Mouse (Mus musculus) NIH3T3 (cell line): Measurements from ENCODE around the gene Fmo5.

Experiments used
- DNase-seq: peaks from one replicate; pipeline ENCODE4 v3.0.0-alpha.2; 2012; ENCODE audit warnings: low read depth

The Fmo5 gene

DNA sequence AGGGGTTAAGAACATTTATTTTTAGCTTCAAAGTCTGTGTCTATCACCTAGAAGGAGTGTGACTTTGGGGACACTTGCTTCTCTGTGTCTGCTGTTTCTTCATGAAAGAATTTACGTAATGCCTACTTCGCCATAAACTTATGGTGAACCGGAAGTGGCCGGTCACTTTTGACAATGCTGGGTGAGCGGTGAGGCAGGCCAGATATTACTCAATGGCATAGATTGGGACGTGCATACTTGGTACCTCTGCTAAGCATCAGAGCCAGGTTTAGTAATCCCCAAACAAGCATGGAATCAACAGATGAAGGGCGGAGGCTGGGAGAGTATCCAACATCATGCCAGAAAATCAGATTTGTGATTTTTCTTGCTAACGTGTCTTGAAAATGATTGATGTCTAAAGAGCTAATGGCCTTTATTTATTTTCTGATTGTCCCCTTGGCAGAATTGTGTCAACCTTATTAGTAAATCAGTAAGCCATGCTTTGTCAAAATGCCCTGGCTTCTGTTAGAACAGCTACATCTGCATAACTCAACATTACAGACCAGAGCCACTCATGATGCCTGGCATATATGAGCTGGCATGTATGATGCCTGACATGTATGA, 2.8 kb downstream of the Fmo5 start:
- no peak for DNase-seq

DNA sequence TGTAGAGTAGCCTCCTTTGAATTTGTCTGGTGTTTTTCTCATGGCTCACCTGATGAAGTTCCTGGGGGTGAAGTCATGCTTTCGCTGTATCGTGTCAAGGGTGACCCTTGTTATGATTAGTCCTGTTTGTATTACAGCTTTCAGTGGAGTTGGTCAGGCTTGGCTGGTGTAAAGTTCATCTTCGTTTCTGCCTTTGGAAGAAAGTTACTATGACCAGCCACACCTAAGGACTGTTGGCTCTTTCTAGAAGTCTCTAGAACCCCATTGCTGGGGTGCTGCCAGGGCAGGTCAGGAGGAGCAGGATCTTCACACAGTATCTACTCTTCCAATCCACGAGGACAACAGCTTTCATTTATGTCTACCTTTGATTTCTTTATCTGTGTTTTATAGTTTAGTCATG, 4.9 kb downstream of the Fmo5 start:
- DNase-seq: no peak

DNA sequence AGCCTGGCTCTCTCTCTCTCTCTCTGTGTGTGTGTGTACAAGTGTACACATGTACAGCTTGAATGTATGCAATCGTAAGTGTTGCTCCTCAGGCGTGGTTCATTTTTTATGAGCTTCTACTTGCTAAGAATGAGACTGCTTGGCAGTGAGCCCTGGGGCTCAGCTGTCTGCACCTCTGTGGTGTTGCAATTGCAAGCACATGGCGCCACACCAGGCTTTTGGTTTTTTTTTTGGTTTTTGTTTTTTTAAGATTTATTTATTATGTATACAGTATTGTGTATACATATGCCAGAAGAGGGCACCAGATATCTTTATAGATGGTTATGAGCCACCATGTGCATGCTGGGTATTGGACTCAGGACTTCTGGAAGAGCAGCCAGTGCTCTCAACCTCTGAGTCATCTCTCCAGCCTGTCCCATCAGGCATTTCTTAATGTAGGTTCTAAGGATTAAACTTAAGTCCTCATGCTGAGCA, 5.7 kb downstream of the Fmo5 start:
- peak; percentile 97 for DNase-seq

DNA sequence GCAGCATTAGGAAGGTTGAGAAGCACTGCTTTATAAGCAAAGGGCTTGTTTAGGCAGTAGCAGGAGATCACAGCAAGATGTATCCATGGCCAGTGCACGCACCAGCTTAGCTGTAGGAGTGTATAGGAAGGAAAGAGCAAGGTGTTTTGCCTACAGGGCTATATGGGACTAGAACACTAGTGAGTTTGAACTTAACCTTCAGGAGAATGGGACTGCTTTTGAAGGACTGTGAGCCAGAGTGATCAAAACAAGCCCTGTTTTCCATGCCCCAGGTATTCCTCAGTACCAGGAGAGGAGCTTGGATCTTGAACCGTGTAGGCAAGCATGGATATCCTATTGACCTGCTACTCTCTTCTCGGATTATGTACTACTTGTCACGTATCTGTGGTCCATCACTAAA, 12.8 kb downstream of the Fmo5 start:
- DNase-seq: no peak

DNA sequence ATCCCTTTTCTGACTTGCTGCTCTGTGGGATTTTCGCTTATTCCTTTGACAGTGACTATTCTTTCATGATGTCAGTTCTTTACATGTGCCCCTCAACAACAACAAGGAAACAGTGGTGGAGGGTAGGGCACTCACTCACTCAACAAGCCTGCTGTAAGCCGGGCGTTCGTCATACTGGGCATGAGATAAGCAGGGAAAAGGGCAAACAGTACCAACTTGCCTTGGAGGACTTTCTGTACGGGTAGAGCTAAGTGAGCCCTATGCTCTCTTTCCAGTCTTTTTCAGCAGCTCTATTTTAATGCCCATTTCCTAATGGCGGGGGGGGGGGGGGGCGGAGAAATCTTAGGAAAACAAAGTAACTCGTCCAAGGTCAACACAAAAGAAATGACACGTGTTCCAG, 13.4 kb downstream of the Fmo5 start:
- DNase-seq: no peak

DNA sequence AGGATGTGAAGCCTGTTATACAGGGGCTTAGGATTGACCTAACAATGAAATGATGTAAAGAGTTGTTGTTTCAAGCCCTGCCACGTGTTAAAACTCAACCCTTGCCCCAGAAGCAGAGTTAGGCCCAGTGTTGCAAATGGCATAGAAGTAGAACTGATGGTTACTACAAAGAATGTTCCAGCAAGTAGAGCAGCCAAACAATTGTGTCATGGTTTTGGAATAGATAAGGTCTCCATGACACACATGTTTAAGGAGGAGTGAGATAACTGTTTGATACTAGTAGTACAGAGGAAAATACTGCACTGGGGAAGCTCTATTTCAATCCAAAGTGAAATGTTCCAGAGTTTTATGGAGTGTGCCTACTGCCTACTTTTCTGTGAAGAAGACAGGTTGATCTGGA, 19.9 kb downstream of the Fmo5 start:
- DNase-seq: no peak

DNA sequence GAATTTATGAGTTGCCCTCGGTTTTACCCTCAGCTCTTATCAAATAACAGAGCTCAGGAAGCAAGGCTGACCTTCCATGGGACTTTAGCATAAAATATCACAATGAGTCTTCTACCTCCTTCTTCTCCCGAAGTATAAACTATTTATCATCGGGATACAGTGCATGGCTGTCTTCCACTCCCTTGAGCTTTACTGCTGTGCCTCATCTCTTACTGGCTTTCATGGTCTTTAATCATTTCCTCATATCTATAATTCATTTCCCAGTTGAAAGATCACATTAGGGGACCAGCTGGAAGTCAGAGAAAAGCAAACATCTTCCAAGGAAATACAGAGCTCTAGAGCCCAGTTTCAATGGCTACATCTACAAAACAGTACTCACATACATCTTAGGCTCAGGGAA, 20.4 kb downstream of the Fmo5 start:
- DNase-seq: no peak

DNA sequence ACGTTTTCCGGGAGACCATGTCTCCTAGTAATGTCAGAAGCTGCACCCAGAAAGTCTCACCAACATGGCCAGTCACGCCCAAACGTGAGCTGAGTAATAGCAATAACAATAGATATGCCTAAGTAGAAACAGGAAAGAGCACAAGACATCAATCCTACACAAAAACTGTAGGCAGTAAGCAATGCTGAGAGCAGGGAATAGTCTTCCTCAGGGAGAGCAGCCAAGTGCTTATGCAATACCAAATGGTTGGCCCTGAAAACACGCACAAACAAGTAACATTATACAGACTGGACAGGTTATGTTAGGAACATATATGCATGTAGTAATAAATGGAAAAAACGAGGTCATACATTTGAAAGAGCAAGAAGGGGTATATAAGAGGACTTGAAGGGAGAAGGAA, 20.9 kb downstream of the Fmo5 start:
- no peak for DNase-seq

DNA sequence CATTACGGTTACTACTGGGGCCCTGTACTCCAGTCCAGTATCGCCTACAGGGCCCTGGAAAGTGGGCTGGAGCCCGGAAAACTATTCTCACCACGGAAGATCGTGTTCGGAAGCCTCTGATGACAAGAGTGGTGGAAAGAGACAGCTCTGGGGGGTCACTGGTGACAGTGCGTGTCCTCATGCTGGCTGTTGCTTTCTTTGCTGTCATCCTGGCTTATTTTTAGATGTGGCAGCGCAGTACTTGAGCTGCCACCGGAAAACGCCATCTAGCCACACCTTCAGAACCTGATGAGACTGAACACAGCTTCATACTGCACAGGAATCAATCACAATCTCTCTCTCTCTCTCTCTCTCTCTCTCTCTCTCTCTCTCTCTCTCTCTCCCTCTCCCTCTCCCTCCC, 23.0 kb downstream of the Fmo5 start:
- DNase-seq: no peak

DNA sequence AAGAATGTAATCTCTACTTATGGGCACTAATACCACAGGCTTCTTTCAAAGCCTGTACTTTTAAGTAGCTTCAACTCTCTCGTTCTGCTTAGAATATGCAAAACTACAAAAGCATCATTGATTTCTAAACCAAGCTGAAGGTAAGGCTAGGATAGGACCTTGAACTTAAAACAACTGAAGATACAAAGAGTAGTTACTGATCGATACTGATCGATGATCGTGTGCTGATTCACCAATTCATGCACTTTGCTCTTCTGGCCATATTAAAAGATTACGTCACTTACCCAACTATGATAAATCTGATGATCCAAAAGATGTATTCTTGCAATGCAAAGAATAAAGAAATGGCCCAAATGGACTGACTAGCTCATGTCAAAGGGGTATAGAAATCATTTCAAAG, 25.2 kb downstream of the Fmo5 start:
- DNase-seq: no peak

DNA sequence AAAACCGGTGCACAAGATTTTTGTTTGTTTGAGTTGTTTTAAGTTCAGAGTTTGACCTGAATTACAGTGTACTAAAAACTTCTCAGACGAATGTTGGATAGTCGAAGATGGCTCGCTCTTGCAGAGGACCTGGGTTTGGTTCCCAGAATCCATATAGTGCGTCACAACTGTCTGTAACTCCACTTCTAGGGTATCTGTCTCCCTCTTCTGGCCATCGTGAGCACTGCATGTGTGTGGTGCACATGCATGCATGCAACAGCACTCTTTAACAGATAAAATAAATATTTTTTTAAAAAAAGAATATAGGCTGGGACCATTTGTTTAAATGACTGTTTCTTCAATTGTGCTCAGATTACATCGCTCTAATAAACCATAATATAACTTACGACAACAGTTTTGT, 26.3 kb downstream of the Fmo5 start:
- peak; percentile 58 for DNase-seq

DNA sequence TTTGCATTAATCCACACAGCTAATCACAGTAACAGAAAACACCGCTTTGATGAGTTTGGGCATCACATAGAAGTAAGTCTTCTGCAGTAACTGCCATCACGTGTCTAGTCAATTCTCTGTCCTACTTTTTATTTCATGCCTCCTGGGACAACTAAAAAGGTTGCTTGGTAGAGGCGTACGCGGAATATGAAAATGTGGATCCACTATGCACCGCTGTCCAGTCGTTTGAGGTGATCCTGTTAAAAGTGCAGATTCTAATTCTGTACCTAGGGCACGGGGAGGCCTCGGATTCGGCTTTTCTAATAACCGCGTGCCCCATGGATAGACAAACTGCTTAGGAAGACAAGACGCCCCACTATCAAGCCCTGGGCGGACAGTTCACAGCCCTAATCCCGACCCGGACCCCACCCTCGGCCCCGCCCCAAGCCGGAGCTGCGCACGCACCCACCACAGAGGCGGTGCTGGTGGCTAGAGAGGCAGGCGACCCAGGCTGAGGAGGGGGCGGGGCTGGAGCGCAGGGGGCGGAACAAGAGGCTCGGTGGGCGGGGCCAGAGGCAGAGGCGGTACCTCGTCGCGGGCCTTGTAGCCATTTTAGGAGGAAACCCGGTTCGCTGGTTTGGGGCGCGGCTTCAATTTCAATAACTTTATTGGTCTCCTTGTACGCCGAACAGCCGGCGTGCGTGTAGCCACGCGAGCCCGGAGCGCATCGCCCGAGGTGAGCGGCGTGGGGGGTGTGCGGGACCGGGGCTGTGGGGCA, 29.2 kb downstream of the Fmo5 start, which contains the start of gene Prkab2:
Prkab2 (plus strand) TSS at position 539 of the 757 bp plus-strand sequence.
- peak; percentile 99 for DNase-seq

DNA sequence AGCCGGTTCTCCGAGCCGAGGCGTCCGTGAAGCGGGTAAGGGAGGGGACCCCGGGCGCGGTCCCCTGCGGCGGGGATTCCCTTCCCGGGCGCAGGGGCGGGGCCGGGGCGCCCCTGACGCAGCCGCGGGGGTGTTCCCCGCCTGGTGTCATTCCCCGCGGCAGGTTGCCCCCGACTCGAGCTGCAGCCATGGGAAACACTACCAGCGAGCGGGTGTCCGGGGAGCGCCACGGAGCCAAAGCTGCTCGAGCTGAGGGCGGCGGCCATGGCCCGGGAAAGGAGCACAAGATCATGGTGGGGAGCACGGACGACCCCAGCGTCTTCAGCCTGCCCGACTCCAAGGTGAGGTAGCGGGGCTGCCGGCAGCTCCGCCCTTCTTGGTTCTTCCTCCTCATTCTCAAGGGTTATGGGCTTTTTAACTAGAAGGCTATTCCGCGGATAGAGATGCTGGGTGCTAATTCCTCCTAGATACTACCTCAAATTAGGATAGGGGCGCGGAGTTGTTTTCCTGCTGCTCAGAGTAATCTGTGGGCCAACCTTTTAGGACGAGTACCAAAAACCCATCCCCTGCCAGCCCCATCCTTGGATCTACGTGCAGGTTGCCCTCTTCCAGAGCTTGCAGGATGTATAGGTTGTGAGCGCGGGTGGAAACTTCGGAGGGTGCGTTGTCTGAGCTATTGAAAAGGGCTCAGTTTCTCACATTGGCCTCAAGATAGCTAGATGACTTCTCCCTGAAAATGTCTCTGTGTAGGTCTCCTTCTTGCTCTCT, 30.0 kb downstream of the Fmo5 start:
- peak; percentile 26 for DNase-seq

DNA sequence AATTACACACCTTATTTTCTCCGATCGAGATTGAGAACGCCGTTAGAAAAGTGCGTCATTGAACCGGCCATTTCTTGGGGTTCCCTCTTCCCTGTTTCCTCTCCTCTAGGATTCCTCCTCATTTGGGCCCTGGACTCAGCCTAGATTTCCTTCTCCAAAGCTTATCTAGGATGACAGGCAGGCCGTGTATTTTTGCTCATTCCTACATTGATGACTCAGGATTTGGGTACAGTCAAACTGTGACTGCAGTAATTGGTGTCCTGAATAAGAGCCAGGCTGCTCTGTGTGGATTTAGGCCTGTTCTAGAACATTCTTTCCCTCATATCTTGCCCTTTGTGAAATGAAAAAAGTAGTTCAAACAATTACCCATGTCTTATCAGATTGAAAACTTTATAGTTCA, 31.1 kb downstream of the Fmo5 start:
- peak; percentile 49 for DNase-seq

DNA sequence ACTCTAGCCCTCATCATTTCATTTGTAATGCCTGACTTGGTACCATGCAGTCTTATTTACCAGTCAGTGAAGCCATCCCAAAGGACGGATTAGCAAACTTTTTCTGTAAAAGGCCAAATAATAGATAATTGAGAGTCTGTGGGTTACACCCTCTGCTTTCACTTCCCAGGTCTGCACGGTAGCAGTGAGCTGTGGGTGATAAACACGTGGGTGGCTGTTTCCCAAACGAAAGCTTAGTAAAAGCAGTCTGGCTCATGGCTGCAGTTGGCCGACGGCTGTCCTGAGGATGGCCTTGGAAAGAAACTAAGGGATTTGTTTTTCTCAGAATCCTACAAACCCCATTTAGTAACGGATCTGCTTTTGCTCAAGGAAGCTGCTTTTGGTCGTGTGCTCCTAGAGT, 32.6 kb downstream of the Fmo5 start:
- DNase-seq: no peak

DNA sequence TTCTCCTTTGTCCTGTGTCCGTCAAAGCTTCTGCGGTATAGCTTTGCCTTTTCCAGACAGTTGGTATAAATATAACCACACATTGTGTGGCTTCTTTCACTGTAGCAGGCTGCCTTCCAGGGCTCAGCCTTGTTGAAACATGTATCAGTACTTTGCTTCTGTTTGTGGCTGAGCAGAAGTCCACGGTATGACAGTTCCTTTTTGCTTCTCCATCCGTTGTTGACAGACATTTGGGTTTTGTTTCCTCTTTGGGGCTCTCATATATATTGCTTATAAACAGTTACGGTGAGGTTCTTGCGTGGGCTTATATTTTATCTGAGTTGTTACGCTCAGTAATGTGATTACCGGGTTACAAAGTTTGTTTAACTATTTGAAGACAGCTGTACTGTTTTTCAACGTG, 36.9 kb downstream of the Fmo5 start:
- DNase-seq: no peak

DNA sequence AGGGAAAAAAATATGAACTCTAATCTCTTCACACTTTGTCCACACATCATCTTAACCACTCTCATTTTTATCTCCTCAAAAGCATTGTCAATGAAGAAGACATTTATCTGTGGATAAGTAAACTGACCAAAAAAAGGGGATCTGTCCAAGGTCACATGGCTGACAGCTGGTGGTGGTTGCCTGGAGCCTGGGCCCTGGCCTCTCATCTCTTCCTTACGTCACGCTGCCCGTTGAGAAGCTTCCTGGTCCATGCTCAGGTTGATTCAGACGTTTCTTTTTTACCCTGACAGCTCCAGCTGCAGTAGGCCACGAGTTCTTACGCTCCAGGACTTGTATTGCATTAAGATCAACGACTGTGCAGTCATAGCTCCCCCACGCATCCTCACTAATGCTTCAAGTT, 37.5 kb downstream of the Fmo5 start:
- DNase-seq: no peak

DNA sequence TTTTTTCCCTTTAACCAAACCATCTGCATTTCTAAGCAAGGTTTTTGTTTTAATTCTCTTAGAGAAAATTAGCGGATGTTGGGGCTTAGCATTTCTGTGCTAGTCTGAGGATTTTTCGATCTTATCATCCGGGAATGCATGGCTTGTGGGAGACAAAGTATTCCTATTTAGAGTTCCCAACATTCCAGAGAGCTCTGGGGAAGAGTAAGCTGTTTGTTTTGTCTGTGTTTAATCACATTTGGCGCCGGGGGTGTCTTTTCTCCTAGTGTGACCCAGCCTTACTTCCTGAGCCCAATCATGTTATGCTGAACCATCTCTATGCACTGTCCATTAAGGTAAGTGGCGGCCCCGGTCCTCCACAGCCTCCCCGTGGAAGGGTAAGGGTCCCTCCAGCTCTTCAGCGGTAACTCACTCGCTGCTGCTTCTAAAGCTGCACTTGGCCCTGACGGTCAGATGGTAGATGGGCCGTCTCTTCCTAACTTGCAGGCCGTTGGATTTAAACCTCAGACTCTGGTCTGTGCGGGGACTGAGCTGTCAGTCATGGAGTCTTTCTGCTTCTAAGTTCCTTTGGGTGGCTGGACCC, 38.6 kb downstream of the Fmo5 start:
- DNase-seq: no peak

DNA sequence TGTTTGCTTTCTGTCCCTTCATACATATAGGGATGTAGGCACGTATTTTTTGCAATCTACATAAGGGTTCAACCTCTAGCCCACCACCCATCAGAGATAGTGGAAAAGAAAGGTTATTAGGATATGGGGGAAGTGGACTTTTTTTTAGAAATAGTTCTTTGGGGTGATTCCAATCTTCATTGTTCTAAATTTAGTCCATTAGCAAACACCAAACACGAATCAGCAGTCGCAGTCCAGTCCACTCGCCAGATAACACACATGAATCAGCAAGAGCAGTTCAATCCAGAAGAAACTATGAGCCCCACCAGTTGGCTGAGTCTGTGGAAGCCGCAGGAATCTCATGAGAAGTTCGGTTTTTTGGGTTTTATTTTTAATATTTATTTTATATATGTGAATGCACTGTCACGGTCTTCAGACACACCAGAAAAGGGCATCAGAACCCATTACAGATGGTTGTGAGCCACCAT, 46.1 kb downstream of the Fmo5 start, which contains the start of gene Gm17651:
Gm17651 (minus strand) TSS at position 51 of the 467 bp plus-strand sequence.
- peak; percentile 54 for DNase-seq

DNA sequence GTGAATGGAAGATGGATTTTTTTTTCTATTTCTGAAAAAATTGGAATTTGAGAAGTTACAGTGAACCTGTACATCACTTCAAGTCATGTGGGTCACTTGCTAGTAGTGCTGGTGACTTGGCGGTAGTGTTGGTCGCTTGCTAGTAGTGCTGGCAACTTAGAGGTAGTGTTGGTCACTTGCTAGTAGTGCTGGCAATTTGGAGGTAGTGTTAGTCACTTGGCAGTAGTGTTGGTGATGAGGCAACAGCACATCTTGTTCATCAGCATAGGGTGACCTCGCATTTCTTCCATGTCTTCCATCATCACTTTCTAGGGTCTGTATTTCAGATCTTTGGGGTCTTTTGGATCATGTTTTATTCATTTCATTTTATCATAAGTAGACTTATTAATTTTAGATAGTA, 47.5 kb downstream of the Fmo5 start:
- peak; percentile 23 for DNase-seq

DNA sequence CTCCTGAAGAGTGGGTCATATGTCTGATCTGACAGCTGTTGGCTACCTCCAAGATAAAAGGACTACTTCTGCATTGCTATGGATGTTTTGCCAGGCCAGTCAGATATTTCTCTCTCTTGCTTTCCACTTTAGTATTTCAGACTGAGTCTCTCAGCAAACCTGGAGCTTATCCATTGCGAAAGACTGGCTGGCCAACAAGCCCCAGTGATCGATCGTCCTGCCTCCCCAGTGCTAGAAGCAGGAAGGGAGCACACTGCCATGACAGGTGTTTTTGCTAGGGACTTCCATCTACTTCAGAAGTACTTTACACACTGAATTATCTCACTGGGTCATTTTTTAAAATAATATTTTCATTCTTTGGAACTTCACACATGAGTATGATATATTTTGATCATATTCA, 49.8 kb downstream of the Fmo5 start:
- no peak for DNase-seq

DNA sequence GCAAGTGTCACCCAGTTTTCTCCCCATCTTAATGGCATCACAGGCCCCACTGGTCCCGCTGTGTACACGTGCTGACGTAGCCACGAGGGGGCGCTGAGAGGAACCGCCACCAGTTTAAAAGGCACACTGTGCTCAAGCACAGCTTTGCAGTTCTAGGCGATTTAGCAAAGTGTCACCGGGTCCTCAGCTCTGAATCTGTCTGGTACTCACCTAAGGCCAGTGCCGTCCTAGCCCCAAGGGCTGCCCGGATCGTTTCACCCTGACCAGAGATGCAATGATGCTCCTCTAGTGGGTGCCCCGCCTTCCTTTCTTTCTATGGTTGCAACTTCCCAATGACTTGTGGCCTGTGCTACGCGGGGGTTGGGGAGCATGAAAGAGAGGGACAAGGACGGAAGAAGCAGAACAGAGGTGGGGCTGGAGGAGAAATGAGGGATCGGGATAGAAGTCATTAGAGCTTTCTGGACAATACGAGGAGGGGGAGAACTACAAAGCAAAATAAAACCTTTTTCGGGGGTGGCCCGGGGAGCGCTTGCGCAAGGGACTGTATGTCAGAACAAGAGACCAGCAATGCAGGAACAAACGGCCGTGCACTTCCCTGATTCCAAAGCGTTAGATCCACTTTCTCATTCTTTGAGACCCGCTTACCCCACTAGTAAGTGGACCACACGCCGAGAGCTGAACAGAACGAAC, 52.2 kb downstream of the Fmo5 start:
- DNase-seq: peak; percentile 66
